Mouse (Mus musculus) liver, embryonic 14.5 days (tissue): ENCODE data around the gene Olfr1031.

ENCODE experiments used
- CTCF ChIP-seq: IDR thresholded peaks from 2 replicates; pipeline ENCODE4 v1.5.1; 2016; ENCODE audit warnings: antibody characterized with exemption, low read depth, control low read depth
- EP300 ChIP-seq: IDR thresholded peaks from 2 replicates; pipeline ENCODE4 v1.6.1; 2016; ENCODE audit warnings: antibody characterized with exemption, low read depth

- TF ChIP-seq CTCF (no peak), EP300 (no peak)
Observed at GRCm38 (mm10) chr2:85950137-85950536, 40.0 kb upstream of the Olfr1031 start, which contains the start of gene Olfr1028.
